Mouse (Mus musculus): ENCODE data around the gene Zfp518b.

Gene Zfp518b

GRCm38 (mm10) chr5:38684164-38684911 is at the start of gene Zfp518b:
Gene Zfp518b, minus strand, starts transcription at chr5:38684826.
- DNase-seq = peak; percentile 81

- no peak for DNase-seq
These were observed 24.4 kb upstream of the Zfp518b start for GRCm38 (mm10) chr5:38708940-38709581.

- DNase-seq = no peak
These were observed 22.9 kb upstream of the Zfp518b start for GRCm38 (mm10) chr5:38707364-38708075.

GRCm38 (mm10) chr5:38702941-38703340 is 18.3 kb upstream of the Zfp518b start:
- no peak for DNase-seq

- DNase-seq = no peak
These were observed 17.5 kb upstream of the Zfp518b start for GRCm38 (mm10) chr5:38702091-38702490.

GRCm38 (mm10) chr5:38698466-38698865 is 13.8 kb upstream of the Zfp518b start:
- DNase-seq = no peak

GRCm38 (mm10) chr5:38698046-38698445 is 13.4 kb upstream of the Zfp518b start:
- no peak for DNase-seq

- DNase-seq = no peak
These were observed 12.2 kb upstream of the Zfp518b start for GRCm38 (mm10) chr5:38696616-38697375.

- no peak for DNase-seq
These were observed 8.2 kb upstream of the Zfp518b start for GRCm38 (mm10) chr5:38692859-38693258.

- DNase-seq = no peak
These were observed 4.6 kb upstream of the Zfp518b start for GRCm38 (mm10) chr5:38689186-38689585.

- no peak for DNase-seq
These were observed 3.1 kb upstream of the Zfp518b start for GRCm38 (mm10) chr5:38687694-38688093.

GRCm38 (mm10) chr5:38658836-38659235 is 25.8 kb downstream of the Zfp518b start:
- no peak for DNase-seq

GRCm38 (mm10) chr5:38656204-38656603 is 28.4 kb downstream of the Zfp518b start:
- no peak for DNase-seq

- DNase-seq = no peak
These were observed 29.2 kb downstream of the Zfp518b start for GRCm38 (mm10) chr5:38655421-38655928.

GRCm38 (mm10) chr5:38654571-38654970 is 30.1 kb downstream of the Zfp518b start:
- no peak for DNase-seq

- DNase-seq = no peak
These were observed 31.5 kb downstream of the Zfp518b start for GRCm38 (mm10) chr5:38653101-38653500.

- DNase-seq = no peak
These were observed 33.2 kb downstream of the Zfp518b start for GRCm38 (mm10) chr5:38651455-38651854.

- DNase-seq = no peak
These were observed 43.1 kb downstream of the Zfp518b start for GRCm38 (mm10) chr5:38641526-38641925.

GRCm38 (mm10) chr5:38636301-38636749 is 48.3 kb downstream of the Zfp518b start:
- no peak for DNase-seq

GRCm38 (mm10) chr5:38635696-38636095 is 48.9 kb downstream of the Zfp518b start:
- DNase-seq = no peak

- no peak for DNase-seq
These were observed 50.1 kb downstream of the Zfp518b start for GRCm38 (mm10) chr5:38634321-38635164.

Data from right cerebral cortex, postnatal 4 days (tissue).